ENCODE assay signal across 16 mouse cellular contexts in genomic region chr9:27303571-27304484, GRCm38 (mm10). TPM values are rescaled to one million over a fixed set of nuclear protein-coding genes. Genes with fewer than 3 reads are reported as not detected.
A peak's percentile ranks its signal among the peaks of the same experiment; 100 is the strongest.
DNase-seq lines count a peak whose midpoint lies in the region; ATAC-seq and TF ChIP-seq lines count a peak whose summit lies in the region.
"Had no signal": no experiment of that assay in that cellular context is flagged by ENCODE, and none has a peak within 500 bp of the region (broad histone marks: within the 10 kb centered on the region; RNA-seq: fewer than 3 reads in every experiment).

No protein-coding gene starts in this region.

- H3K4me1 ChIP-seq in hindbrain, embryonic 13.5 days (replicated peaks) = peaks cover 91% of the 10 kb centered on the region
- H3K4me1 ChIP-seq in hindbrain, embryonic 12.5 days = peaks cover 68% of the 10 kb centered on the region
- H3K4me1 ChIP-seq in cortical plate, adult 2 months (ENCODE audit: control insufficient read depth, insufficient read depth, low read length) = peaks cover 13% of the 10 kb centered on the region
- H3K4me1 ChIP-seq in neural tube, embryonic 15.5 days = peaks cover 86% of the 10 kb centered on the region
- H3K4me1 ChIP-seq in stomach, postnatal 0 days (replicated peaks; ENCODE audit: control insufficient read depth, insufficient read depth) = 0 out of 2 replicates have a peak, but pooled peaks cover 2% of the 10 kb centered on the region

- WGBS in hindbrain, embryonic 13.5 days = 61% methylated on average over 17 of the region's 17 CpGs
- WGBS in hindbrain, embryonic 12.5 days = 53% methylated on average over 17 of the region's 17 CpGs
- WGBS in neural tube, embryonic 15.5 days = 67% methylated on average over 17 of the region's 17 CpGs
- 53% methylated on average over 17 of the region's 17 CpGs for WGBS in stomach, postnatal 0 days

- peaks cover 13% of the 10 kb centered on the region; the same call in 1 of the 2 replicates for H3K27me3 ChIP-seq in hindbrain, embryonic 13.5 days
- peaks cover 15% of the 10 kb centered on the region for H3K27me3 ChIP-seq in hindbrain, embryonic 12.5 days
- 0 out of 2 replicates have a peak, but pooled peaks cover 8% of the 10 kb centered on the region for H3K27me3 ChIP-seq in neural tube, embryonic 15.5 days (replicated peaks)
- H3K27me3 ChIP-seq in stomach, postnatal 0 days (ENCODE audit: control insufficient read depth, insufficient read depth, low read length) = 0 out of 2 replicates have a peak, but pooled peaks cover 4% of the 10 kb centered on the region

- no peak overlapping the region for H3K27ac ChIP-seq in hindbrain, embryonic 13.5 days
- H3K27ac ChIP-seq in hindbrain, embryonic 12.5 days = no peak overlapping the region
- no peak overlapping the region for H3K27ac ChIP-seq in cortical plate, adult 2 months (ENCODE audit: insufficient read depth, low read length)
- H3K27ac ChIP-seq in neural tube, embryonic 15.5 days (replicated peaks) = no peak overlapping the region
- no peak overlapping the region for H3K27ac ChIP-seq in stomach, postnatal 0 days (replicated peaks)
- H3K27ac ChIP-seq: heart, embryonic 13.5 days; limb, embryonic 10.5 days; liver, embryonic 13.5 days had no signal

- H3K9ac ChIP-seq in hindbrain, embryonic 13.5 days = peak overlapping the region; percentile 35
- no peak overlapping the region for H3K9ac ChIP-seq in hindbrain, embryonic 12.5 days
- H3K9ac ChIP-seq in neural tube, embryonic 15.5 days (replicated peaks) = no peak overlapping the region
- no peak overlapping the region for H3K9ac ChIP-seq in stomach, postnatal 0 days (ENCODE audit: low read length)
- H3K9ac ChIP-seq: heart, embryonic 13.5 days; liver, embryonic 13.5 days had no signal

- no peak for TF ChIP-seq CTCF in cortical plate, adult 2 months (IDR thresholded peaks at IDR 0.05; ENCODE audit: extremely low read depth, insufficient read depth, low read length)
- TF ChIP-seq CTCF in stomach, postnatal 0 days (IDR thresholded peaks at IDR 0.05; ENCODE audit: low read depth) = no peak

- TF ChIP-seq POLR2A in cortical plate, adult 2 months (IDR thresholded peaks at IDR 0.05; ENCODE audit: extremely low read depth, insufficient read depth, low read length) = no peak

- TF ChIP-seq EP300 in stomach, postnatal 0 days (optimal IDR thresholded peaks at IDR 0.05) = no peak

- peak overlapping the region; percentile 25 for H3K4me2 ChIP-seq in hindbrain, embryonic 13.5 days
- no peak overlapping the region; the same call in 1 of the 2 replicates for H3K4me2 ChIP-seq in hindbrain, embryonic 12.5 days (replicated peaks)
- H3K4me2 ChIP-seq in neural tube, embryonic 15.5 days = peak overlapping the region; percentile 15
- no peak overlapping the region for H3K4me2 ChIP-seq in stomach, postnatal 0 days (replicated peaks; ENCODE audit: low read depth)
- H3K4me2 ChIP-seq: heart, embryonic 13.5 days; liver, embryonic 13.5 days had no signal

- ATAC-seq in hindbrain, embryonic 13.5 days (ENCODE audit: low FRiP score) = no peak
- ATAC-seq in hindbrain, embryonic 12.5 days (ENCODE audit: low FRiP score) = no peak
- ATAC-seq in neural tube, embryonic 15.5 days (ENCODE audit: low FRiP score) = no peak
- ATAC-seq in stomach, postnatal 0 days (ENCODE audit: low FRiP score, low TSS enrichment) = no peak
- ATAC-seq: CD4-positive, CD25-positive, alpha-beta regulatory T cell, adult 4 months had no signal

- no peaks in the 10 kb centered on the region for H3K9me3 ChIP-seq in hindbrain, embryonic 13.5 days
- H3K9me3 ChIP-seq in hindbrain, embryonic 12.5 days (replicated peaks) = no peaks in the 10 kb centered on the region
- no peaks in the 10 kb centered on the region for H3K9me3 ChIP-seq in neural tube, embryonic 15.5 days (replicated peaks)
- H3K9me3 ChIP-seq in stomach, postnatal 0 days (ENCODE audit: control insufficient read depth, low read length) = no peaks in the 10 kb centered on the region
- H3K9me3 ChIP-seq: heart, embryonic 13.5 days; limb, embryonic 10.5 days; liver, embryonic 13.5 days had no signal

- DNase-seq in cerebellum, adult 8-10 months = peak; percentile 39
- DNase-seq in stomach, postnatal 0 days (ENCODE audit: low spot score) = no peak
- no peak for DNase-seq in spleen, postnatal 36 days (ENCODE audit: low spot score in 2 of 2)
- DNase-seq: gastrocnemius, postnatal 36 days; heart, postnatal 4 days; kidney, adult 8-10 months; layer of hippocampus, postnatal 36 days; liver, embryonic 13.5 days had no signal

- H3K4me3 ChIP-seq in hindbrain, embryonic 13.5 days = no peak overlapping the region
- no peak overlapping the region for H3K4me3 ChIP-seq in hindbrain, embryonic 12.5 days
- H3K4me3 ChIP-seq in cortical plate, adult 2 months (ENCODE audit: insufficient read depth, low read length) = peak overlapping the region; percentile 42
- H3K4me3 ChIP-seq in neural tube, embryonic 15.5 days (replicated peaks) = no peak overlapping the region
- H3K4me3 ChIP-seq in stomach, postnatal 0 days (ENCODE audit: low read depth, low read length) = no peak overlapping the region
- H3K4me3 ChIP-seq: heart, embryonic 13.5 days; limb, embryonic 10.5 days; liver, embryonic 13.5 days; myocyte had no signal

- H3K36me3 ChIP-seq in hindbrain, embryonic 13.5 days = no peaks in the 10 kb centered on the region
- no peaks in the 10 kb centered on the region for H3K36me3 ChIP-seq in hindbrain, embryonic 12.5 days
- H3K36me3 ChIP-seq in neural tube, embryonic 15.5 days = no peaks in the 10 kb centered on the region
- H3K36me3 ChIP-seq in stomach, postnatal 0 days (ENCODE audit: control insufficient read depth, insufficient read depth, low read length) = no peaks in the 10 kb centered on the region
- H3K36me3 ChIP-seq: heart, embryonic 13.5 days; limb, embryonic 10.5 days; liver, embryonic 13.5 days had no signal

RNA-seq across cellular contexts. Expression of gene Igsf9b, which starts 4.8 kb away (rescaled TPM):
- 14.7 and 15.6 TPM in 2 replicates for polyA plus RNA-seq in hindbrain, embryonic 13.5 days (2015; fragmentation: Nextera tagmentation; extraction: Ambion mirVana)
- 10.3 and 11.6 TPM in 2 replicates for polyA plus RNA-seq in hindbrain, embryonic 12.5 days (2016; fragmentation: Nextera tagmentation; extraction: Ambion mirVana)
- 23.1 and 26.1 TPM in 2 replicates for polyA plus RNA-seq in cortical plate, adult 2 months (2012; rRNA removed)
- polyA plus RNA-seq in neural tube, embryonic 15.5 days (2015; fragmentation: Nextera tagmentation; extraction: Ambion mirVana) = 19.0 and 23.2 TPM in 2 replicates
- polyA plus RNA-seq in stomach, postnatal 0 days (2015; fragmentation: Nextera tagmentation; extraction: Ambion mirVana) = 6.0 TPM in 2 replicates

Comparison
In these comparisons a context has a peak if more than half of its experiments do, and no peak if none do; other contexts are left out.
1. H3K4me2 ChIP-seq: peak in hindbrain, embryonic 13.5 days (single experiment) and neural tube, embryonic 15.5 days (single experiment); none in hindbrain, embryonic 12.5 days (single experiment) and stomach, postnatal 0 days (single experiment).